Mouse (Mus musculus) liver, embryonic 11.5 days (tissue): ENCODE results near the gene Tmbim6. TPM values are rescaled to one million over a fixed set of nuclear protein-coding genes. Genes with fewer than 3 reads are reported as not detected.

Source experiments
- ATAC-seq: fragments of 200-750 bp; cut with Nextera tagmentation; replicated peaks from 2 replicates; pipeline ENCODE4 v1.8.0; 2017; ENCODE audit warnings: moderate number of reproducible peaks, mild to moderate bottlenecking, moderate TSS enrichment, moderate library complexity; ENCODE audit not compliant: low FRiP score
- DNase-seq: peaks from one replicate; pipeline ENCODE4 v3.0.0-alpha.2; 2017; ENCODE audit warnings: low spot score
- H3K27ac ChIP-seq: fragments of 300-500 bp; sonication (generic); 2 replicates; pipeline ENCODE4 v1.5.1; 2014; ENCODE audit warnings: mild to moderate bottlenecking, low read depth, low read length, control low read depth
- H3K27me3 ChIP-seq: fragments of 300-500 bp; sonication (generic); replicated peaks from 2 replicates; pipeline ENCODE4 v1.6.1; 2014; ENCODE audit warnings: low read length, mixed read lengths; ENCODE audit not compliant: control insufficient read depth, insufficient read depth
- H3K36me3 ChIP-seq: fragments of 300-500 bp; sonication (generic); 2 replicates; pipeline ENCODE4 v1.6.1; 2014; ENCODE audit warnings: mild to moderate bottlenecking, low read length, moderate library complexity, mixed read lengths; ENCODE audit not compliant: control insufficient read depth, insufficient read depth
- H3K4me1 ChIP-seq: fragments of 300-500 bp; sonication (generic); replicated peaks from 2 replicates; pipeline ENCODE4 v1.6.1; 2014; ENCODE audit warnings: low read length, mixed read lengths; ENCODE audit not compliant: control insufficient read depth, insufficient read depth
- H3K4me2 ChIP-seq: fragments of 300-500 bp; sonication (generic); 2 replicates; pipeline ENCODE4 v1.6.1; 2014; ENCODE audit warnings: mild to moderate bottlenecking, control low read depth, moderate library complexity
- H3K4me3 ChIP-seq: fragments of 300-500 bp; sonication (generic); 2 replicates; pipeline ENCODE4 v1.5.1; 2014; ENCODE audit warnings: low read depth, low read length, control low read depth
- H3K9ac ChIP-seq: fragments of 300-500 bp; sonication (generic); 2 replicates; pipeline ENCODE4 v1.6.1; 2014; ENCODE audit warnings: low read depth, low read length, control low read depth
- H3K9me3 ChIP-seq: fragments of 300-500 bp; sonication (generic); 2 replicates; pipeline ENCODE4 v1.6.1; 2016; ENCODE audit warnings: low read length, inconsistent platforms, mixed read lengths; ENCODE audit not compliant: control insufficient read depth
- WGBS: fragments of 180-500 bp; shearing (Covaris S2); extraction: QIAGEN DNeasy Blood & Tissue Kit; methylation state at CpG from one replicate; pipeline ENCODE4 v1.1.7; 2014; 5-methylcytosine and 5-hydroxymethylcytosine counted together
- polyA plus RNA-seq: library from polyadenylated mRNA; unstranded; fragments of >200 nt; fragmentation: Nextera tagmentation; extraction: Ambion mirVana; gene quantifications from 2 replicates; pipeline ENCODE4 v1.2.1, GENCODE M21; 2014

Tmbim6 gene
- polyA plus RNA-seq, 1 experiment from 2014 or later: 256 TPM

- Histone ChIP-seq H3K27me3 (no peaks in the 10 kb centered on the region), H3K27ac (no peak overlapping the region), H3K4me3 (no peak overlapping the region), H3K9me3 (no peaks in the 10 kb centered on the region), H3K4me1 (peaks cover 3% of the 10 kb centered on the region; the same call in 1 of the 2 replicates), H3K9ac (no peak overlapping the region), H3K4me2 (no peak overlapping the region), H3K36me3 (no peaks in the 10 kb centered on the region)
- ATAC-seq (no peak), DNase-seq (no peak)
- WGBS: 84% methylated on average over 9 of the region's 9 CpGs
Measured at GRCm38 (mm10) chr15:99358952-99359351, 33.7 kb upstream of the Tmbim6 start.

- no peak overlapping the region for H3K9ac ChIP-seq
- 83% methylated on average over 7 of the region's 7 CpGs for WGBS
- no peak overlapping the region for H3K27ac ChIP-seq
- DNase-seq (no peak), ATAC-seq (no peak)
- H3K4me3 ChIP-seq: no peak overlapping the region
- peaks cover 7% of the 10 kb centered on the region; the same call in 1 of the 2 replicates for H3K4me1 ChIP-seq
- no peaks in the 10 kb centered on the region for H3K36me3 ChIP-seq
- no peaks in the 10 kb centered on the region for H3K27me3 ChIP-seq
- no peak overlapping the region for H3K4me2 ChIP-seq
- H3K9me3 ChIP-seq: no peaks in the 10 kb centered on the region
Measured at GRCm38 (mm10) chr15:99364022-99364530, 28.6 kb upstream of the Tmbim6 start.

GRCm38 (mm10) chr15:99364921-99365320, 27.8 kb upstream of the Tmbim6 start:
- ATAC-seq: no peak
- H3K4me1 ChIP-seq: peaks cover 11% of the 10 kb centered on the region; the same call in 1 of the 2 replicates
- H3K9me3 ChIP-seq: no peaks in the 10 kb centered on the region
- DNase-seq: no peak
- H3K36me3 ChIP-seq: no peaks in the 10 kb centered on the region
- H3K27me3 ChIP-seq: peaks cover 4% of the 10 kb centered on the region
- H3K4me3 ChIP-seq: no peak overlapping the region
- no peak overlapping the region for H3K9ac ChIP-seq
- H3K27ac ChIP-seq: no peak overlapping the region
- H3K4me2 ChIP-seq: no peak overlapping the region
- WGBS: 42% methylated on average over 8 of the region's 8 CpGs

GRCm38 (mm10) chr15:99368583-99369266, 24.0 kb upstream of the Tmbim6 start:
- Histone ChIP-seq H3K27ac (no peak overlapping the region), H3K4me2 (peak overlapping the region; percentile 78), H3K27me3 (peaks cover 6% of the 10 kb centered on the region), H3K9me3 (no peaks in the 10 kb centered on the region), H3K9ac (no peak overlapping the region), H3K4me1 (peaks cover 12% of the 10 kb centered on the region; the same call in 1 of the 2 replicates), H3K4me3 (peak overlapping the region; percentile 69; the same call in 1 of the 2 replicates), H3K36me3 (no peaks in the 10 kb centered on the region)
- WGBS: 55% methylated on average over 4 of the region's 4 CpGs
- DNase-seq (no peak), ATAC-seq (no peak)

GRCm38 (mm10) chr15:99369391-99370171, 23.1 kb upstream of the Tmbim6 start:
- Histone ChIP-seq H3K27me3 (peaks cover 6% of the 10 kb centered on the region), H3K4me1 (peaks cover 12% of the 10 kb centered on the region; the same call in 1 of the 2 replicates), H3K36me3 (no peaks in the 10 kb centered on the region), H3K27ac (peak overlapping the region; percentile 67), H3K9me3 (no peaks in the 10 kb centered on the region), H3K9ac (peak overlapping the region; percentile 58), H3K4me3 (peak overlapping the region; percentile 69), H3K4me2 (peak overlapping the region; percentile 78)
- ATAC-seq (peak; percentile 56; the same call in 1 of the 2 replicates), DNase-seq (no peak)
- 3% methylated on average over 37 of the region's 39 CpGs for WGBS

- peaks cover 12% of the 10 kb centered on the region; the same call in 1 of the 2 replicates for H3K4me1 ChIP-seq
- DNase-seq (peak; percentile 99), ATAC-seq (peak; percentile 92)
- peak within 1 kb of the TSS; percentile 78 for H3K4me2 ChIP-seq
- peak within 1 kb of the TSS; percentile 58 for H3K9ac ChIP-seq
- no peaks in the 10 kb centered on the region for H3K9me3 ChIP-seq
- H3K4me3 ChIP-seq: peak within 1 kb of the TSS; percentile 69
- WGBS: under 1% methylated on average over 48 of the region's 48 CpGs
- no peaks in the 10 kb centered on the region for H3K36me3 ChIP-seq
- peaks cover 6% of the 10 kb centered on the region for H3K27me3 ChIP-seq
- H3K27ac ChIP-seq: peak within 1 kb of the TSS; percentile 67
Measured at GRCm38 (mm10) chr15:99370259-99370691, 22.4 kb upstream of the Tmbim6 start, which contains the start of gene Fmnl3. Gene Fmnl3 (minus strand): TSS chr15:99370482.

GRCm38 (mm10) chr15:99371526-99372340, 20.9 kb upstream of the Tmbim6 start:
- peaks cover 12% of the 10 kb centered on the region; the same call in 1 of the 2 replicates for H3K4me1 ChIP-seq
- no peak overlapping the region for H3K9ac ChIP-seq
- 87% methylated on average over 7 of the region's 7 CpGs for WGBS
- H3K36me3 ChIP-seq: no peaks in the 10 kb centered on the region
- H3K4me3 ChIP-seq: no peak overlapping the region
- H3K4me2 ChIP-seq: no peak overlapping the region
- DNase-seq (no peak), ATAC-seq (no peak)
- no peaks in the 10 kb centered on the region for H3K9me3 ChIP-seq
- H3K27ac ChIP-seq: no peak overlapping the region
- peaks cover 6% of the 10 kb centered on the region for H3K27me3 ChIP-seq

GRCm38 (mm10) chr15:99372761-99373160, 19.9 kb upstream of the Tmbim6 start:
- H3K27me3 ChIP-seq: peaks cover 6% of the 10 kb centered on the region
- H3K4me1 ChIP-seq: peaks cover 12% of the 10 kb centered on the region; the same call in 1 of the 2 replicates
- H3K36me3 ChIP-seq: no peaks in the 10 kb centered on the region
- H3K4me3 ChIP-seq: no peak overlapping the region
- H3K9ac ChIP-seq: no peak overlapping the region
- no peak overlapping the region for H3K27ac ChIP-seq
- DNase-seq (no peak), ATAC-seq (no peak)
- no peak overlapping the region for H3K4me2 ChIP-seq
- H3K9me3 ChIP-seq: no peaks in the 10 kb centered on the region
- 79% methylated on average over 9 of the region's 9 CpGs for WGBS
